Mouse (Mus musculus) bone marrow, adult 2 months (tissue): ENCODE data around the gene Acsm3.

Source experiments
- CTCF ChIP-seq: fragments of 200-500 bp; IDR thresholded peaks from 2 replicates; pipeline ENCODE4 v1.5.1; 2011; ENCODE audit warnings: low read length, control low read depth; ENCODE audit not compliant: control insufficient read depth, insufficient read depth
- POLR2A ChIP-seq: fragments of 200-500 bp; IDR thresholded peaks from 2 replicates; pipeline ENCODE4 v1.6.1; 2011; ENCODE audit warnings: low read depth, mild to moderate bottlenecking, control low read depth, low read length, borderline replicate concordance; ENCODE audit not compliant: control insufficient read depth

DNA sequence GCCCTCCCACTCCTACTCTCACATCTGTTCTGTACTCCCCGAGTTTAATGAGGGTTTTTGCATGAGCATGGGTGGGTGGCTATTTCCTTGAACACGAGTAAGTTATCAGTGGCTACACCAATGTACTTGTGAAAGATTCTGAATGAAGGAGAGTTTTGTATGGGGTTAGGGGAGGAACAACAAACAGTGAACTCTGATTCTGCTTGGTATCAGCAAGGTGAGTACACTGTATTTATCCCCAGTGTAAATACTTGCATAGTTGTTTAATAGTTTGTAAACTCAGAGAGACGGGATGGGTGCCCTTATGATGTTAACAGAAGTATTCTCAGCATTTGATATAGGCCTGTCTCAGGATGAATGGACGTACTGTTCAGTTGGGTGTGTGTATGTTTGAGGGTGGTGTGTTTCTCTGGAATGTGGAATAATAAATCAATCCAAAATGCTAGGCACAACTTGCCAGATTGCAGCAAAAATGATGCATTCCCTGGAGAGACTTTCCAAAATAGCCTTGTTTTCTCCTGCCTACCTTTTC is 1.5 kb downstream of the Acsm3 start:
- TF ChIP-seq POLR2A, result no peak
- no peak for TF ChIP-seq CTCF
